Mouse (Mus musculus): ENCODE data around the gene Asb16. TPM values are rescaled to one million over a fixed set of nuclear protein-coding genes. Genes with fewer than 3 reads are reported as not detected.

The Asb16 gene
- 0.10 and 0.70 TPM in 2 replicates for polyA plus RNA-seq (2012; rRNA removed)

GRCm38 (mm10) chr11:102268520-102269244 is at the start of gene Asb16:
Gene Asb16 (plus strand): TSS chr11:102268743.
- H3K36me3 ChIP-seq (ENCODE audit: control insufficient read depth, insufficient read depth, low read length): no peaks in the 10 kb centered on the region
- no peak for TF ChIP-seq POLR2A (IDR thresholded peaks at IDR 0.05; ENCODE audit: low read depth, low read length)
- no peak for TF ChIP-seq CTCF (conservative IDR thresholded peaks at IDR 0.05; ENCODE audit: insufficient read depth, insufficient read length, low read depth, low read length)
- 94% methylated on average over 12 of the region's 12 CpGs for WGBS
- H3K27me3 ChIP-seq (replicated peaks; ENCODE audit: control insufficient read depth, insufficient read depth, low read length): no peaks in the 10 kb centered on the region
- H3K27ac ChIP-seq (ENCODE audit: insufficient read depth, low read depth, low read length): no peak within 1 kb of the TSS
- H3K4me1 ChIP-seq (ENCODE audit: control insufficient read depth, insufficient read depth, low read length): peaks cover 3% of the 10 kb centered on the region; the same call in 1 of the 2 replicates
- DNase-seq: no peak
- H3K4me3 ChIP-seq (ENCODE audit: insufficient read depth, low read depth, low read length): no peak within 1 kb of the TSS

- peak; percentile 89 for TF ChIP-seq POLR2A (IDR thresholded peaks at IDR 0.05; ENCODE audit: low read depth, low read length)
- no peak for TF ChIP-seq CTCF (conservative IDR thresholded peaks at IDR 0.05; ENCODE audit: insufficient read depth, insufficient read length, low read depth, low read length)
- 0% methylated on average over 10 of the region's 10 CpGs for WGBS
- Histone ChIP-seq H3K36me3 (ENCODE audit: control insufficient read depth, insufficient read depth, low read length) (no peaks in the 10 kb centered on the region), H3K27me3 (replicated peaks; ENCODE audit: control insufficient read depth, insufficient read depth, low read length) (no peaks in the 10 kb centered on the region), H3K4me1 (ENCODE audit: control insufficient read depth, insufficient read depth, low read length) (peaks cover 61% of the 10 kb centered on the region), H3K4me3 (ENCODE audit: insufficient read depth, low read depth, low read length) (peak overlapping the region; percentile 40), H3K27ac (ENCODE audit: insufficient read depth, low read depth, low read length) (peak overlapping the region; percentile 78)
- DNase-seq: peak; percentile 99
Observed at GRCm38 (mm10) chr11:102218783-102219182, 49.8 kb upstream of the Asb16 start.

- 52% methylated on average over 14 of the region's 14 CpGs for WGBS
- Histone ChIP-seq H3K27me3 (replicated peaks; ENCODE audit: control insufficient read depth, insufficient read depth, low read length) (no peaks in the 10 kb centered on the region), H3K27ac (ENCODE audit: insufficient read depth, low read depth, low read length) (peak overlapping the region; percentile 78), H3K36me3 (ENCODE audit: control insufficient read depth, insufficient read depth, low read length) (no peaks in the 10 kb centered on the region), H3K4me3 (ENCODE audit: insufficient read depth, low read depth, low read length) (no peak overlapping the region), H3K4me1 (ENCODE audit: control insufficient read depth, insufficient read depth, low read length) (peaks cover 61% of the 10 kb centered on the region)
- DNase-seq: peak; percentile 20
- TF ChIP-seq POLR2A (IDR thresholded peaks at IDR 0.05; ENCODE audit: low read depth, low read length) (no peak), CTCF (conservative IDR thresholded peaks at IDR 0.05; ENCODE audit: insufficient read depth, insufficient read length, low read depth, low read length) (no peak)
Observed at GRCm38 (mm10) chr11:102219247-102219993, 49.1 kb upstream of the Asb16 start.

GRCm38 (mm10) chr11:102219994-102220346 is 48.6 kb upstream of the Asb16 start:
- TF ChIP-seq POLR2A (IDR thresholded peaks at IDR 0.05; ENCODE audit: low read depth, low read length) (no peak), CTCF (conservative IDR thresholded peaks at IDR 0.05; ENCODE audit: insufficient read depth, insufficient read length, low read depth, low read length) (no peak)
- no peak overlapping the region for H3K4me3 ChIP-seq (ENCODE audit: insufficient read depth, low read depth, low read length)
- DNase-seq: peak; percentile 37
- no peak overlapping the region for H3K27ac ChIP-seq (ENCODE audit: insufficient read depth, low read depth, low read length)
- H3K4me1 ChIP-seq (ENCODE audit: control insufficient read depth, insufficient read depth, low read length): peaks cover 58% of the 10 kb centered on the region
- no peaks in the 10 kb centered on the region for H3K27me3 ChIP-seq (replicated peaks; ENCODE audit: control insufficient read depth, insufficient read depth, low read length)
- WGBS: 34% methylated on average over 4 of the region's 4 CpGs
- no peaks in the 10 kb centered on the region for H3K36me3 ChIP-seq (ENCODE audit: control insufficient read depth, insufficient read depth, low read length)

GRCm38 (mm10) chr11:102220451-102220850 is 48.1 kb upstream of the Asb16 start:
- 53% methylated on average over 6 of the region's 6 CpGs for whole genome bisulfite sequencing
- no peak overlapping the region for H3K4me3 ChIP-seq (ENCODE audit: insufficient read depth, low read depth, low read length)
- no peak for TF ChIP-seq POLR2A (IDR thresholded peaks at IDR 0.05; ENCODE audit: low read depth, low read length)
- TF ChIP-seq CTCF (conservative IDR thresholded peaks at IDR 0.05; ENCODE audit: insufficient read depth, insufficient read length, low read depth, low read length): no peak
- H3K4me1 ChIP-seq (ENCODE audit: control insufficient read depth, insufficient read depth, low read length): peaks cover 54% of the 10 kb centered on the region
- no peak overlapping the region for H3K27ac ChIP-seq (ENCODE audit: insufficient read depth, low read depth, low read length)
- no peaks in the 10 kb centered on the region for H3K27me3 ChIP-seq (replicated peaks; ENCODE audit: control insufficient read depth, insufficient read depth, low read length)
- no peaks in the 10 kb centered on the region for H3K36me3 ChIP-seq (ENCODE audit: control insufficient read depth, insufficient read depth, low read length)
- no peak for DNase-seq

- Histone ChIP-seq H3K4me3 (ENCODE audit: insufficient read depth, low read depth, low read length) (no peak overlapping the region), H3K27ac (ENCODE audit: insufficient read depth, low read depth, low read length) (no peak overlapping the region), H3K4me1 (ENCODE audit: control insufficient read depth, insufficient read depth, low read length) (peaks cover 44% of the 10 kb centered on the region), H3K36me3 (ENCODE audit: control insufficient read depth, insufficient read depth, low read length) (no peaks in the 10 kb centered on the region), H3K27me3 (replicated peaks; ENCODE audit: control insufficient read depth, insufficient read depth, low read length) (no peaks in the 10 kb centered on the region)
- WGBS: 81% methylated on average over 8 of the region's 8 CpGs
- no peak for DNase-seq
- no peak for TF ChIP-seq CTCF (conservative IDR thresholded peaks at IDR 0.05; ENCODE audit: insufficient read depth, insufficient read length, low read depth, low read length)
- TF ChIP-seq POLR2A (IDR thresholded peaks at IDR 0.05; ENCODE audit: low read depth, low read length): no peak
Observed at GRCm38 (mm10) chr11:102221243-102221953, 47.1 kb upstream of the Asb16 start.
